Mouse (Mus musculus) heart, embryonic 11.5 days (tissue): ENCODE results near the gene Gm28308. TPM values are rescaled to one million over a fixed set of nuclear protein-coding genes. Genes with fewer than 3 reads are reported as not detected.

Experiments
- ATAC-seq: fragments of 200-750 bp; cut with Nextera tagmentation; replicated peaks from 2 replicates; pipeline ENCODE4 v1.8.0; 2017; ENCODE audit warnings: moderate library complexity; ENCODE audit not compliant: insufficient number of reproducible peaks, low FRiP score, low TSS enrichment
- H3K27ac ChIP-seq: fragments of 300-500 bp; sonication (generic); 2 replicates; pipeline ENCODE4 v1.5.1; 2014; ENCODE audit warnings: mild to moderate bottlenecking, low read depth, low read length
- H3K27me3 ChIP-seq: fragments of 300-500 bp; sonication (generic); 2 replicates; pipeline ENCODE4 v1.6.1; 2014; ENCODE audit warnings: mild to moderate bottlenecking, low read length, mixed read lengths; ENCODE audit not compliant: control insufficient read depth, insufficient read depth
- H3K36me3 ChIP-seq: fragments of 300-500 bp; sonication (generic); 2 replicates; pipeline ENCODE4 v1.6.1; 2014; ENCODE audit warnings: mild to moderate bottlenecking, low read length, moderate library complexity, mixed read lengths; ENCODE audit not compliant: control insufficient read depth, insufficient read depth
- H3K4me1 ChIP-seq: fragments of 300-500 bp; sonication (generic); 2 replicates; pipeline ENCODE4 v1.6.1; 2014; ENCODE audit warnings: low read length; ENCODE audit not compliant: control insufficient read depth, insufficient read depth
- H3K4me2 ChIP-seq: fragments of 300-500 bp; sonication (generic); 2 replicates; pipeline ENCODE4 v1.6.1; 2014; ENCODE audit warnings: mild to moderate bottlenecking, moderate library complexity
- H3K4me3 ChIP-seq: fragments of 300-500 bp; sonication (generic); 2 replicates; pipeline ENCODE4 v1.5.1; 2014; ENCODE audit warnings: low read depth, low read length
- H3K9ac ChIP-seq: fragments of 300-500 bp; sonication (generic); 2 replicates; pipeline ENCODE4 v1.6.1; 2014; ENCODE audit warnings: mild to moderate bottlenecking, low read depth, low read length, moderate library complexity
- H3K9me3 ChIP-seq: fragments of 300-500 bp; sonication (generic); replicated peaks from 2 replicates; pipeline ENCODE4 v1.6.1; 2016; ENCODE audit warnings: low read length; ENCODE audit not compliant: control insufficient read depth
- WGBS: fragments of 180-500 bp; shearing (Covaris S2); extraction: QIAGEN DNeasy Blood & Tissue Kit; methylation state at CpG from one replicate; pipeline ENCODE4 v1.1.7; 2014; ENCODE audit not compliant: insufficient replicate concordance; 5-methylcytosine and 5-hydroxymethylcytosine counted together
- polyA plus RNA-seq: library from polyadenylated mRNA; unstranded; fragments of >200 nt; fragmentation: Nextera tagmentation; extraction: Ambion mirVana; gene quantifications from 2 replicates; pipeline ENCODE4 v1.2.1, GENCODE M21; 2014

The Gm28308 gene
- polyA plus RNA-seq, 1 experiment from 2014 or later = not detected

GRCm38 (mm10) chr6:52190410-52190809, 22.7 kb downstream of the Gm28308 start:
- H3K27ac ChIP-seq = no peak overlapping the region
- H3K9ac ChIP-seq = 0 out of 2 replicates have a peak overlapping the region, but pooled peaks have one; percentile 22
- H3K9me3 ChIP-seq = no peaks in the 10 kb centered on the region
- no peaks in the 10 kb centered on the region for H3K36me3 ChIP-seq
- H3K4me1 ChIP-seq = peaks cover 11% of the 10 kb centered on the region; the same call in 1 of the 2 replicates
- H3K4me2 ChIP-seq = peak overlapping the region; percentile 78
- 1% methylated on average over 23 of the region's 23 CpGs for WGBS
- H3K27me3 ChIP-seq = peaks cover 97% of the 10 kb centered on the region
- ATAC-seq = no peak
- peak overlapping the region; percentile 53; the same call in 1 of the 2 replicates for H3K4me3 ChIP-seq

GRCm38 (mm10) chr6:52189909-52190308, 23.2 kb downstream of the Gm28308 start:
- Histone ChIP-seq H3K27ac (no peak overlapping the region), H3K36me3 (no peaks in the 10 kb centered on the region), H3K4me1 (peaks cover 11% of the 10 kb centered on the region; the same call in 1 of the 2 replicates), H3K9ac (no peak overlapping the region), H3K27me3 (peaks cover 98% of the 10 kb centered on the region), H3K4me2 (no peak overlapping the region), H3K4me3 (peak overlapping the region; percentile 18; the same call in 1 of the 2 replicates), H3K9me3 (no peaks in the 10 kb centered on the region)
- WGBS = 6% methylated on average over 8 of the region's 8 CpGs
- no peak for ATAC-seq

GRCm38 (mm10) chr6:52189172-52189591, 24.0 kb downstream of the Gm28308 start:
- Histone ChIP-seq H3K4me2 (no peak overlapping the region), H3K27ac (no peak overlapping the region), H3K4me1 (peaks cover 11% of the 10 kb centered on the region; the same call in 1 of the 2 replicates), H3K36me3 (no peaks in the 10 kb centered on the region), H3K4me3 (no peak overlapping the region), H3K9me3 (no peaks in the 10 kb centered on the region), H3K27me3 (peaks cover 98% of the 10 kb centered on the region), H3K9ac (no peak overlapping the region)
- ATAC-seq = no peak
- WGBS = 16% methylated on average over 5 of the region's 5 CpGs

GRCm38 (mm10) chr6:52186500-52186899, 26.6 kb downstream of the Gm28308 start:
- ATAC-seq = no peak
- 30% methylated on average over 1 of the region's 1 CpGs for WGBS

DNA sequence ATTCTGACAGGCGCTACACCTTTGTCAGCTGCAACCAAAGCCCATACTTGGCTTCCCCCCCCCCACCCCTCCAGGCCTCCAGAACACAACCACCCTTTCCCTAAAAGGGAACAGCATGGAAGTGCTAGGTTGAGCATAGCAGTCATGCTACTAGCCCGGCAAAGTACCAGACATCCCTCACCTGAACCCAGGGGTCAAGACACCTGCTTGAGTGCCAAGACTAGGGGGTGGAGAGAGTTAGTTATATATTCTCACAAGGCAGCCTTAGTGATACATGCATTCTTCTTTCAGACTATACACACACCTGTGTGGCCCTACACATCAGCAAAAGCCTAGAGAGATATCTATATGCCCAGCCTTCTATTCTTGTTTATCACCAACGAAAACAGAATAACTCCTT, 27.3 kb downstream of the Gm28308 start:
- H3K4me1 ChIP-seq = no peaks in the 10 kb centered on the region
- 14% methylated on average over 3 of the region's 3 CpGs for WGBS
- no peak overlapping the region for H3K4me2 ChIP-seq
- H3K9me3 ChIP-seq = no peaks in the 10 kb centered on the region
- no peaks in the 10 kb centered on the region for H3K36me3 ChIP-seq
- H3K4me3 ChIP-seq = no peak overlapping the region
- H3K27ac ChIP-seq = no peak overlapping the region
- H3K9ac ChIP-seq = no peak overlapping the region
- H3K27me3 ChIP-seq = peaks cover 100% of the 10 kb centered on the region
- ATAC-seq = no peak

More at GRCm38 (mm10) chr6:52186500-52186899, 26.6 kb downstream of the Gm28308 start:
- Histone ChIP-seq H3K27ac (no peak overlapping the region), H3K9ac (no peak overlapping the region), H3K27me3 (peaks cover 100% of the 10 kb centered on the region), H3K36me3 (no peaks in the 10 kb centered on the region), H3K9me3 (no peaks in the 10 kb centered on the region), H3K4me3 (no peak overlapping the region), H3K4me1 (peaks cover 4% of the 10 kb centered on the region; the same call in 1 of the 2 replicates), H3K4me2 (no peak overlapping the region)

- H3K27me3 ChIP-seq = peaks cover 100% of the 10 kb centered on the region
- H3K36me3 ChIP-seq = no peaks in the 10 kb centered on the region
- H3K9ac ChIP-seq = no peak overlapping the region
- ATAC-seq = no peak
- H3K4me3 ChIP-seq = no peak overlapping the region
- H3K4me2 ChIP-seq = peak overlapping the region; percentile 22
- H3K27ac ChIP-seq = no peak overlapping the region
- WGBS = 2% methylated on average over 19 of the region's 19 CpGs
- no peaks in the 10 kb centered on the region for H3K9me3 ChIP-seq
- no peaks in the 10 kb centered on the region for H3K4me1 ChIP-seq
These were observed 27.9 kb downstream of the Gm28308 start for GRCm38 (mm10) chr6:52185222-52185621.

DNA sequence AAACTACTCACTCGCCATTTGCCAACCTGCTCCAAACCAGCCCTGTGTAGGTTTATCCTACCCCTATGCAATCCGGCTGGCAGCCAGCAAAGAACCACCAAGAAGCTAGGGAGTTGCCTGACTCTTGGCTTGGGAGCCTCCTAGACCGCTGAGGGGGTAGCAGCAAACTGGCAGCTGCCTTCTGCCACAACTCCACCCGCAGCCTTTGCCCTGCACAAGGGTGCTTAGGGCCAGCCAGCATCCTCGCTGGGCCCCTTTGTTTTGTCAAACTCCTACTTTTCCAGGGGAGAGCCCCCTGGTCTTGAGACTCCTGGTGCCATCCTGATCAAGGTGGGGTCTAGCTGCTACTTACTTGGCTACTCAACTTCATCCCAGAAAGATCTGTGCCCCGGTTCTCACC, 28.5 kb downstream of the Gm28308 start:
- 6% methylated on average over 6 of the region's 6 CpGs for WGBS
- no peak overlapping the region for H3K4me3 ChIP-seq
- no peaks in the 10 kb centered on the region for H3K36me3 ChIP-seq
- H3K4me2 ChIP-seq = no peak overlapping the region
- no peak overlapping the region for H3K27ac ChIP-seq
- H3K9me3 ChIP-seq = no peaks in the 10 kb centered on the region
- no peaks in the 10 kb centered on the region for H3K4me1 ChIP-seq
- no peak overlapping the region for H3K9ac ChIP-seq
- peaks cover 100% of the 10 kb centered on the region for H3K27me3 ChIP-seq
- ATAC-seq = no peak

DNA sequence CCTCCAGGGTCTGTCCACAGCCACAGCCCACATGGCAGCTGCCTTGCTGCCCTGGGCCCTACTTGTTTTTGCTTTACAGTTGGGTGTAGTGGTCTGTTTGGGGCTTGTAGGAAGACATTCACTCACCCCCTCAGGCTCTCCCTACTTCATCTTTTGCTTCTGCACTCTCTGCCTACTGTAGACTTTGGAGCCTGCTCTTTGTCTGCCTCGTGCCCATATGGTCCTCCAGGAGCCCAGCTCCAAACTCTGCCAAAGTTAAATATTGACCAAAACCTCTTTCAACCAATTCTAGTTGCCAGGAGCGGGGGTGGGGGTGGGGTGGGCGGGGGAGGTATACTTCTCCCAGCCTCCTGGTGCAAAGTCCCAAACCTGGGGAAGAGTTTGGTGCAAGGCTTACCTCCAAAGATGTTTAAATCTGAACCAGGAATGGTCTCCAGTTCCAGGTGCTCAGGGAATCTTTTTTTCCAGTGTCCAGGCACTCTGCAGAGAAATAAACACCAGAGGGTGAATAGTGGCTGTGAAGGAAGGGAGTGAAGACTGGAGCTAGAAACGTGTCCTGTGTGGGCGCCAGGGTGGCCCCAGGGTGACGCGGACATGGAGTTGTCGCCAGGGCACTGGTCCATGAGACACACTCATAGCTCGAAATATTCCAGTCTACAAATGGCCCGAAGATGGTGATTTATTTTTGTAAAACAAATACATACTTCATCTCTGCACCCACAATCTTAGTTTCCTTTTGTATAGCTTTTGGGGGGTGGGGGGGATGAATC, 29.6 kb downstream of the Gm28308 start:
- no peaks in the 10 kb centered on the region for H3K4me1 ChIP-seq
- no peak overlapping the region for H3K27ac ChIP-seq
- no peak for ATAC-seq
- H3K36me3 ChIP-seq = no peaks in the 10 kb centered on the region
- no peak overlapping the region for H3K9ac ChIP-seq
- 17% methylated on average over 10 of the region's 10 CpGs for WGBS
- no peaks in the 10 kb centered on the region for H3K9me3 ChIP-seq
- no peak overlapping the region for H3K4me2 ChIP-seq
- H3K4me3 ChIP-seq = no peak overlapping the region
- H3K27me3 ChIP-seq = peaks cover 100% of the 10 kb centered on the region

DNA sequence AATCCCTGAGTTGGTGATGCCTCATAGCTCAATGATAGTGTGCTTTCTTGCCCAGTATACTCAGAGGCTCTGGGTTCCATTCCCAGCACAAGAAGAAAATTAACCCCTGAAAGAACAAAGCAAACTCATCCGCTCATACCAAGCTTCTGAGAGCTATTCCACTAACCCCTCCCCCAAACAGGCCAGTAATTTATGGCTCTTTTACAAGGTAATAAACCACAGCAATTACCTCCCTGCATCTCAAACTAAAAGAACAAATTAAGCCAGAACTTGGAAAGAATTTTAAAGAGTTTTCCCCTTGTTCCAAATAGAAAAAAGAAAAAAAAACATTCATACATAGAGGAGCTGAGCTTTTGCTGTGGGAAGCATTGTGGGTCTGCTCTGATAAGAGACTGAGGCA, 30.3 kb downstream of the Gm28308 start:
- no peak overlapping the region for H3K9ac ChIP-seq
- H3K4me1 ChIP-seq = no peaks in the 10 kb centered on the region
- no peak overlapping the region for H3K4me2 ChIP-seq
- peaks cover 99% of the 10 kb centered on the region for H3K27me3 ChIP-seq
- H3K36me3 ChIP-seq = no peaks in the 10 kb centered on the region
- H3K9me3 ChIP-seq = no peaks in the 10 kb centered on the region
- H3K27ac ChIP-seq = no peak overlapping the region
- 20% methylated on average over 1 of the region's 1 CpGs for WGBS
- no peak overlapping the region for H3K4me3 ChIP-seq
- no peak for ATAC-seq
